Mouse (Mus musculus) subcutaneous adipose tissue, adult 2 months (tissue): ENCODE data around the gene Spem2. TPM values are rescaled to one million over a fixed set of nuclear protein-coding genes. Genes with fewer than 3 reads are reported as not detected.

Source experiments
- polyA plus RNA-seq: library from polyadenylated mRNA; depleted of rRNA; stranded (reverse); fragments of >200 nt; gene quantifications from 2 replicates; pipeline ENCODE4 v1.2.3, GENCODE M21; 2012; ENCODE audit warnings: low replicate concordance; rRNA removed

Spem2 gene
- polyA plus RNA-seq: not detected in 2 replicates

GRCm38 (mm10) chr11:69818365-69818764 lies at the start of gene Spem2:
TSS of gene Spem2 (minus strand) at chr11:69818465.

GRCm38 (mm10) chr11:69858113-69858998 lies 40.1 kb upstream of the Spem2 start, which contains the start of gene Tnk1:
TSS of gene Tnk1 (minus strand) at chr11:69858730.

DNA sequence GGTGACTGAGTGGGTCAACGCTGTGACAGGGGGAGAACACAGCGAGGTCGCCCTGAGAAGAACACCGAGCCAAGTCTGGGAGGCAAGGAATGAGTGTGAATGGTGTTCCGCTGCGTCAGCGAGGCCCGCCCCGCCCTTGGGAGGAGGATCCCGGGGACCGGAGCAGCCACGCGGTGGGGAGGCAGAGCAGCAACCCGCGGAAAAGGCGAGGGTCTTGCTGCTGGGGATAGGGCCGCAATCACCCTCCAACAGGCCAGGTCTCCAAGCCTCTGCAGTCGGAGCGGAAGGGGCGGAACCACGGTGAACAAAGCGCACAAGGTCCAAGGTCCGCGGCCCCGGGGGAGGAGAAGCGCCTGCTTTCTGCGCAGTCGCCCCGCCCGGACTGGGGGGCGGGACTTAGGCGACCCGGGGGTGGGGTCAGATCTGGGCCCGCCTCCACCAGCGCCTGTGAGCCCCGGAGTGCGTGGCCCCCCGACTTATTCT lies 28.0 kb upstream of the Spem2 start, which contains the start of gene Plscr3:
TSS of gene Plscr3 (plus strand) at position 179 of the 483 bp plus-strand sequence.

DNA sequence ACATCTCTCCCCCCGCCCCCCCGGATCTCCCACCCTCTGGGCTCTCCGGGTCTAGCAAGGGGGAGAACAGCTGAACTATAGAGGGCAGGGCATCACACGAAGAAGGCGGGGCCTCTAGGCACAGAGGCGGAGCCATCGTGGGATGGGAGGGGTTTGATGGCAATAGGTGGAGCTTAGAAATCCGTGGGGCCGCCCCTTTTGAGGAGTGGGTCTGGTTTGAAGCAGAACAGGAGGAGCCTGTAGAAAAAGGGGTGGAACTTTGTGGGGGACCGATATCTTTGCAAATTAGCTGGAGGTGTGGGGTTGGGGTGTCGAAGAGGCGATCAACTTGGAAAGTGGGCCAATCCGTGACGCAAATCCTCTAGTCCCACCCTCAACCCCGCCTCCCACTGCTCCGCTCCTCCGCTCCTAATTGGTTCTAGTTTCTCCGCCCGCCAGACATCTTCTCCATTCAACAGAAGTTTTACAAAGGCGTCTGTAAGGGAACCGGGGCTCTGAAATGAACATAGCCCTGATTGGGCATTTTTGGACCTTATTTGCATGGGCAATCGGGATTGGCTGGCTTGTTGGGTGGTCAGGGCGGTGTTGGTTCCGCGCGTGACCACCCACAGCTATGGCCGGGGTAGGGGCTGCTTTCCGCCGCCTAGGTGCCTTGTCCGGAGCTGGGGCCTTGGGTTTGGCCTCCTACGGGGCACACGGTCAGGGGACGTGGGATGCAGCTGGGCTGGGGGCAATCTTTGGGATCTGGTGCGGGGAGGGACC lies 19.9 kb upstream of the Spem2 start, which contains the start of gene Tmem256:
TSS of gene Tmem256 (plus strand) at position 563 of the 762 bp plus-strand sequence.

DNA sequence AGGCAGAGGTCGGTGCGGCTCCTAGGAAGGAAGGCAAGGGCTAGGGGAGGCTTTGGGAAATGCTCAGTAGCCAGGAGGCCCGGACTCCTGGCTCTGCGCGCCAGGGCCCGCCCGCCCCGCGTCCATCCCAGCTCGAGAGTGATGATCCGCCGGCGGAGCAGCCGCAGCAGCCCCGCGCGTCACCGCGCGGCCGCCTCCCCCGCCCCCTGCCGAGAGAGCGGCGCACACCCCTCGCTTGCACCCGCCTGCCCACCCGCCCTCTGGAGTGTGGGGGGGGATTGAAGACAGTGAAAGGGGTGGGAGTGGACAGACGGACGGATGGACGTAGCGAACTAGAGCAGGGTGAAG lies 19.3 kb upstream of the Spem2 start, which contains the start of gene Nlgn2:
TSS of gene Nlgn2 (minus strand) at position 181 of the 348 bp plus-strand sequence.

GRCm38 (mm10) chr11:69822080-69822479 lies 3.8 kb upstream of the Spem2 start, which contains the start of gene Spem1:
TSS of gene Spem1 (minus strand) at chr11:69822180.

DNA sequence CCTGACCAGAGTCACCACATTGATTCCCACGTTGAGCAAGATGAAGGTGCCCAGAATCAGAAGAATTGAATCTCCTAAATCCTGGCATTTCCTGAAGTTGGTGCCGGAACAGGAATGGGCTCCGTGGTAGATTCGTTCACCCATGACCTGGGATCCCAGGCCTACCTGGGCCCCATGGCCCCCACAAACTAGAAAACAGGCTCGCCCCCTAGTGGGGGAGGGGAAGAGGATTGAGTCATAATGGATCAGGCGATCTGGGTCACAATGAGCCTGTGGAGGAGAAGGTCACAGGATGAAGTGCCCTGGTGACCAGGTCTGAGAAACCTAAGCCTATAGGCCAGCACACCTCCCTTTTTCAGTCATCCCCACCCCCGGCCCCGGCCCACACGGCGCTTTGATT lies 3.1 kb downstream of the Spem2 start, which contains the start of gene Gm39566:
TSS of gene Gm39566 (minus strand) at position 144 of the 400 bp plus-strand sequence.

GRCm38 (mm10) chr11:69804972-69805909 lies 13.0 kb downstream of the Spem2 start, which contains the start of gene Tmem102:
TSS of gene Tmem102 (minus strand) at chr11:69805624.

DNA sequence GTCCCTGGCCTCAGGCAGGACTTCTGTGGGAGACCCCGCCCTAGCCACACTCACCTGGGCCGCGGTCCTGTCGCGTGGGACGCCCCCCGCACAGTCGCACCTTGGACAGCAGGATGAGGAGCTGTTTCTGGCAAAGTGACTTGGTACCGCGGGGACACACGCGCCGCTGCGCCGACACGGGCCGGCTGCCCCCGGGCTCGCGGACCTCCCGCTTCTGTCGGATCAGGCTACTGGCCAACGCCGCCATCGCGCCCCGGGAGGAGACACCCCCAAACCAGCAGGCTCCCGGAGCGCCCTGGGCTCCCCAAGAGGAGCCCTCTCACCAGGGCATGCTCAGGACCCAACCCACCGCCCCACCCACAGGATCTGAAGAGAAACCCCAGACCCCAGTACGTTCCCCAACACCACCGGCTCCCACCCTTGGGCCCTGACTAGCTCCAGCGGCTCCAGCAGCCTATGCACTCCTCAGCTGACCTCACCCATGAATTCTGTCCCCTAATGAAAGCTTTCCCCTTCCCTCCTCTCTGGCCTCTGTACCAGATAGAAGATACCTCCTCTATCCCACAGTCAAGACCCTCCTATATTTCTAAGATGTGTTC lies 16.8 kb downstream of the Spem2 start, which contains the start of gene Fgf11:
TSS of gene Fgf11 (minus strand) at position 479 of the 599 bp plus-strand sequence.

GRCm38 (mm10) chr11:69795168-69795982 lies 22.9 kb downstream of the Spem2 start, which contains the start of gene Chrnb1:
TSS of gene Chrnb1 (minus strand) at chr11:69795943.

Other genes starting within 250 kb of the Spem2 start
- 15.8 and 19.8 TPM in 2 replicates for gene Wrap53, start 238.2 kb downstream of the Spem2 start, polyA plus RNA-seq
- 68.6 and 188 TPM in 2 replicates for gene Trp53, start 238.1 kb downstream of the Spem2 start, polyA plus RNA-seq
- gene Atp1b2, start 212.5 kb downstream of the Spem2 start, polyA plus RNA-seq: 28.5 and 39.7 TPM in 2 replicates
- not detected in 2 replicates for gene Shbg, start 200.6 kb downstream of the Spem2 start, polyA plus RNA-seq
- 10.9 and 12.6 TPM in 2 replicates for gene Sat2, start 196.4 kb downstream of the Spem2 start, polyA plus RNA-seq
- gene Fxr2, start 185.5 kb downstream of the Spem2 start, polyA plus RNA-seq: 58.6 and 88.5 TPM in 2 replicates
- 0.15 and 0.24 TPM in 2 replicates for gene Sox15, start 163.2 kb downstream of the Spem2 start, polyA plus RNA-seq
- gene Mpdu1, start 155.8 kb downstream of the Spem2 start, polyA plus RNA-seq: 144 and 237 TPM in 2 replicates
- 56.3 and 61.7 TPM in 2 replicates for gene Cd68, start 152.3 kb downstream of the Spem2 start, polyA plus RNA-seq
- 319 and 587 TPM in 2 replicates for gene Eif4a1, start 146.0 kb downstream of the Spem2 start, polyA plus RNA-seq
- 85.1 and 101 TPM in 2 replicates for gene Senp3, start 136.4 kb downstream of the Spem2 start, polyA plus RNA-seq
- 6.3 and 13.6 TPM in 2 replicates for gene Tnfsf13, start 132.7 kb downstream of the Spem2 start, polyA plus RNA-seq
- gene Tnfsf12, start 122.6 kb downstream of the Spem2 start, polyA plus RNA-seq: 46.0 and 77.8 TPM in 2 replicates
- gene Tnfsfm13, start 122.4 kb downstream of the Spem2 start, polyA plus RNA-seq: 9.8 and 12.9 TPM in 2 replicates
- gene Polr2a, start 59.8 kb downstream of the Spem2 start, polyA plus RNA-seq: 15.1 and 47.7 TPM in 2 replicates
- 0.10 and 0.21 TPM in 2 replicates for gene Slc35g3, start 56.5 kb downstream of the Spem2 start, polyA plus RNA-seq
- gene Zbtb4, start 52.6 kb downstream of the Spem2 start, polyA plus RNA-seq: 44.2 and 58.0 TPM in 2 replicates
- 15.3 and 30.1 TPM in 2 replicates for gene Chrnb1, start 22.5 kb downstream of the Spem2 start, polyA plus RNA-seq
- 9.8 and 16.7 TPM in 2 replicates for gene Fgf11, start 16.6 kb downstream of the Spem2 start, polyA plus RNA-seq
- 0.16 and 7.0 TPM in 2 replicates for gene Tmem102, start 12.8 kb downstream of the Spem2 start, polyA plus RNA-seq
- not detected in 2 replicates for gene Gm39566, start 3.2 kb downstream of the Spem2 start, polyA plus RNA-seq
- 0.31 TPM in 1 of 2 replicates, not detected in the other for gene Spem1, start 3.7 kb upstream of the Spem2 start, polyA plus RNA-seq
- 21.2 and 76.1 TPM in 2 replicates for gene Nlgn2, start 19.3 kb upstream of the Spem2 start, polyA plus RNA-seq
- gene Tmem256, start 20.0 kb upstream of the Spem2 start, polyA plus RNA-seq: 256 and 336 TPM in 2 replicates
- gene Plscr3, start 27.9 kb upstream of the Spem2 start, polyA plus RNA-seq: 134 and 164 TPM in 2 replicates
- gene Tnk1, start 40.3 kb upstream of the Spem2 start, polyA plus RNA-seq: 5.0 and 6.3 TPM in 2 replicates
- not detected in 2 replicates for gene Tmem95, start 59.6 kb upstream of the Spem2 start, polyA plus RNA-seq
- gene Kctd11, start 62.9 kb upstream of the Spem2 start, polyA plus RNA-seq: 9.5 and 11.7 TPM in 2 replicates
- 3.5 and 5.1 TPM in 2 replicates for gene Acap1, start 77.1 kb upstream of the Spem2 start, polyA plus RNA-seq
- 0.82 and 2.1 TPM in 2 replicates for gene 2810408A11Rik, start 82.5 kb upstream of the Spem2 start, polyA plus RNA-seq
- gene Neurl4, start 82.6 kb upstream of the Spem2 start, polyA plus RNA-seq: 40.1 and 69.0 TPM in 2 replicates
- 74.4 and 90.7 TPM in 2 replicates for gene Gps2, start 95.4 kb upstream of the Spem2 start, polyA plus RNA-seq
- gene Eif5a, start 103.5 kb upstream of the Spem2 start, polyA plus RNA-seq: 533 and 726 TPM in 2 replicates
- 8.7 and 20.8 TPM in 2 replicates for gene Ybx2, start 117.3 kb upstream of the Spem2 start, polyA plus RNA-seq
- 205 and 344 TPM in 2 replicates for gene Slc2a4, start 129.7 kb upstream of the Spem2 start, polyA plus RNA-seq
- gene Cldn7, start 146.3 kb upstream of the Spem2 start, polyA plus RNA-seq: 0.49 and 65.8 TPM in 2 replicates
- gene Ctdnep1, start 162.7 kb upstream of the Spem2 start, polyA plus RNA-seq: 106 and 148 TPM in 2 replicates
- gene Elp5, start 164.1 kb upstream of the Spem2 start, polyA plus RNA-seq: 95.6 and 101 TPM in 2 replicates
- gene Gabarap, start 172.7 kb upstream of the Spem2 start, polyA plus RNA-seq: 566 and 640 TPM in 2 replicates
- gene Phf23, start 177.3 kb upstream of the Spem2 start, polyA plus RNA-seq: 17.1 and 38.9 TPM in 2 replicates
- gene Dvl2, start 182.1 kb upstream of the Spem2 start, polyA plus RNA-seq: 9.4 and 27.1 TPM in 2 replicates
- gene Acadvl, start 196.9 kb upstream of the Spem2 start, polyA plus RNA-seq: 153 and 251 TPM in 2 replicates
- gene Dlg4, start 198.5 kb upstream of the Spem2 start, polyA plus RNA-seq: 16.9 and 56.2 TPM in 2 replicates
- 0.13 and 0.24 TPM in 2 replicates for gene Asgr1, start 235.6 kb upstream of the Spem2 start, polyA plus RNA-seq